Mouse (Mus musculus) cortical plate, adult 2 months (tissue): ENCODE data around the gene Dock2.

Source experiments
- CTCF ChIP-seq: fragments of 200-500 bp; IDR thresholded peaks from 2 replicates; pipeline ENCODE4 v1.5.1; 2011; ENCODE audit warnings: mild to moderate bottlenecking, control low read depth, low read length; ENCODE audit not compliant: insufficient read depth; ENCODE audit errors: extremely low read depth
- POLR2A ChIP-seq: fragments of 200-500 bp; IDR thresholded peaks from 2 replicates; pipeline ENCODE4 v1.6.1; 2011; ENCODE audit warnings: mild to moderate bottlenecking, low read length, control low read depth; ENCODE audit not compliant: insufficient read depth; ENCODE audit errors: extremely low read depth

GRCm38 (mm10) chr11:34184266-34184665, 599.4 kb downstream of the Dock2 start:
- no peak for TF ChIP-seq POLR2A
- TF ChIP-seq CTCF = no peak
